Mouse (Mus musculus): Measurements from ENCODE around the gene Mfsd11. TPM values are rescaled to one million over a fixed set of nuclear protein-coding genes. Genes with fewer than 3 reads are reported as not detected.

The Mfsd11 gene
- total and polyA plus RNA-seq, 3 experiments, result 6.6 to 45.9 (median 22.0) TPM

- Histone ChIP-seq H3K36me3 (replicated peaks) (no peaks in the 10 kb centered on the region), H3K27me3 (ENCODE audit: insufficient read depth, low read length) (peaks cover 66% of the 10 kb centered on the region), H3K4me1 (ENCODE audit: insufficient read depth, low read depth, low read length) (peaks cover 43% of the 10 kb centered on the region), H3K9me3 (replicated peaks) (no peaks in the 10 kb centered on the region), H3K4me3 (ENCODE audit: low read depth, low read length) (no peak overlapping the region)
- DNase-seq (ENCODE audit: low spot score) (no peak), ATAC-seq (ENCODE audit: extremely low read depth, insufficient number of reproducible peaks, low FRiP score, poor library complexity, severe bottlenecking) (no peak)
- TF ChIP-seq TAL1 (conservative IDR thresholded peaks at IDR 0.05; ENCODE audit: low read depth, low read length), result no peak
- TF ChIP-seq GATA2 (IDR thresholded peaks at IDR 0.05; ENCODE audit: borderline replicate concordance, low read depth, low read length), result no peak
- TF ChIP-seq POLR2AphosphoS5 (IDR thresholded peaks at IDR 0.05; ENCODE audit: insufficient replicate concordance, low read depth, low read length), result no peak
- no peak for TF ChIP-seq GATA1 (IDR thresholded peaks at IDR 0.05; ENCODE audit: borderline replicate concordance, low read length)
- no peak for TF ChIP-seq CTCF (IDR thresholded peaks at IDR 0.05; ENCODE audit: low read depth, low read length)
Observed at GRCm38 (mm10) chr11:116808811-116809395, 43.3 kb upstream of the Mfsd11 start.

DNA sequence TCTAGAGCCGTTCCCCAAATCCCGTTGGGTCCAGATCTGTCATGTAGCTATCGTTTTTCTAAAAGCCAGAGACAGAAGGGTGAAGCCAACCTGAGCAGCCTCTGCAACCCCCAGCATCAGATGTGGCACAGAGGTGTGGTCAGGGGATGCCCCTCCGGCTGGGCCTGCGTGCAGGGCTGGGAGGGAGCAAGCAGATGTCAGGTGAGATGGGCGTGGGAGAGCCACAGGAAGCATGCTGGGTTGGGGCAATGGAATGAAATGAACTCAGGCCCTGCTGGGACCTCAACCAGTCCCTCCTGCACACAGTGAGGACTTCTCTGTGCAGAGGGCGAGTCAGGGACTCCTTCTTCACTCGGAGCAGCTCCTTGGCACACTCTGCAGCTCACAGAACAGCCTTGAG is 42.7 kb upstream of the Mfsd11 start:
- DNase-seq (ENCODE audit: low spot score) (no peak), ATAC-seq (ENCODE audit: extremely low read depth, insufficient number of reproducible peaks, low FRiP score, poor library complexity, severe bottlenecking) (no peak)
- TF ChIP-seq POLR2AphosphoS5 (IDR thresholded peaks at IDR 0.05; ENCODE audit: insufficient replicate concordance, low read depth, low read length), result no peak
- TF ChIP-seq GATA1 (IDR thresholded peaks at IDR 0.05; ENCODE audit: borderline replicate concordance, low read length), result no peak
- TF ChIP-seq GATA2 (IDR thresholded peaks at IDR 0.05; ENCODE audit: borderline replicate concordance, low read depth, low read length), result no peak
- TF ChIP-seq CTCF (IDR thresholded peaks at IDR 0.05; ENCODE audit: low read depth, low read length), result no peak
- TF ChIP-seq TAL1 (conservative IDR thresholded peaks at IDR 0.05; ENCODE audit: low read depth, low read length), result no peak
- Histone ChIP-seq H3K4me1 (ENCODE audit: insufficient read depth, low read depth, low read length) (peaks cover 42% of the 10 kb centered on the region), H3K4me3 (ENCODE audit: low read depth, low read length) (no peak overlapping the region), H3K27me3 (ENCODE audit: insufficient read depth, low read length) (peaks cover 66% of the 10 kb centered on the region), H3K9me3 (replicated peaks) (no peaks in the 10 kb centered on the region), H3K36me3 (replicated peaks) (no peaks in the 10 kb centered on the region)

DNA sequence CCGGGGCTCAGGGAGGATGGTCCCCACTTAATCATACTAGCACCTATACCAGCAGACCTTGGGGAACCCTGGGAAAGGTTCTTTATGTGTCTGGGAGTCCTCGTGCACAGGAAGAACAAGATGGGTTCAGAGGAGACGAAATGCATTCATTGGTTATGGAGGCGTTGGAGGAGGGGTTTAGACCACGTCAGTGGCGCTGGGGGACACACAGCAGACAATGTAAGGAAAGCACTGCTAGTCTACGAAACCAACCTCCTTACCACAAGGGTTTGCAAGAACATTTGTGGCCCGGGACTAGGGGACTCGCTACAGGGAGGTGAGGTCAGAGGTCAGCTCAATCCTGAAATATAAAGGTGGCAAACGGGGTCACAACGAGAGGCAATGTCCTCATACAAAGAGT is 41.7 kb upstream of the Mfsd11 start:
- Histone ChIP-seq H3K4me3 (ENCODE audit: low read depth, low read length) (no peak overlapping the region), H3K9me3 (replicated peaks) (no peaks in the 10 kb centered on the region), H3K36me3 (replicated peaks) (no peaks in the 10 kb centered on the region), H3K4me1 (ENCODE audit: insufficient read depth, low read depth, low read length) (peaks cover 40% of the 10 kb centered on the region), H3K27me3 (ENCODE audit: insufficient read depth, low read length) (peaks cover 65% of the 10 kb centered on the region)
- no peak for ATAC-seq (ENCODE audit: extremely low read depth, insufficient number of reproducible peaks, low FRiP score, poor library complexity, severe bottlenecking)
- no peak for DNase-seq (ENCODE audit: low spot score)
- TF ChIP-seq CTCF (IDR thresholded peaks at IDR 0.05; ENCODE audit: low read depth, low read length) (no peak), TAL1 (conservative IDR thresholded peaks at IDR 0.05; ENCODE audit: low read depth, low read length) (no peak), POLR2AphosphoS5 (IDR thresholded peaks at IDR 0.05; ENCODE audit: insufficient replicate concordance, low read depth, low read length) (no peak), GATA1 (IDR thresholded peaks at IDR 0.05; ENCODE audit: borderline replicate concordance, low read length) (no peak), GATA2 (IDR thresholded peaks at IDR 0.05; ENCODE audit: borderline replicate concordance, low read depth, low read length) (no peak)

GRCm38 (mm10) chr11:116810983-116811901 is 41.0 kb upstream of the Mfsd11 start:
- no peak overlapping the region for H3K4me3 ChIP-seq (ENCODE audit: low read depth, low read length)
- TF ChIP-seq GATA1 (IDR thresholded peaks at IDR 0.05; ENCODE audit: borderline replicate concordance, low read length) (no peak), POLR2AphosphoS5 (IDR thresholded peaks at IDR 0.05; ENCODE audit: insufficient replicate concordance, low read depth, low read length) (no peak), TAL1 (conservative IDR thresholded peaks at IDR 0.05; ENCODE audit: low read depth, low read length) (no peak), GATA2 (IDR thresholded peaks at IDR 0.05; ENCODE audit: borderline replicate concordance, low read depth, low read length) (no peak), CTCF (IDR thresholded peaks at IDR 0.05; ENCODE audit: low read depth, low read length) (no peak)

DNA sequence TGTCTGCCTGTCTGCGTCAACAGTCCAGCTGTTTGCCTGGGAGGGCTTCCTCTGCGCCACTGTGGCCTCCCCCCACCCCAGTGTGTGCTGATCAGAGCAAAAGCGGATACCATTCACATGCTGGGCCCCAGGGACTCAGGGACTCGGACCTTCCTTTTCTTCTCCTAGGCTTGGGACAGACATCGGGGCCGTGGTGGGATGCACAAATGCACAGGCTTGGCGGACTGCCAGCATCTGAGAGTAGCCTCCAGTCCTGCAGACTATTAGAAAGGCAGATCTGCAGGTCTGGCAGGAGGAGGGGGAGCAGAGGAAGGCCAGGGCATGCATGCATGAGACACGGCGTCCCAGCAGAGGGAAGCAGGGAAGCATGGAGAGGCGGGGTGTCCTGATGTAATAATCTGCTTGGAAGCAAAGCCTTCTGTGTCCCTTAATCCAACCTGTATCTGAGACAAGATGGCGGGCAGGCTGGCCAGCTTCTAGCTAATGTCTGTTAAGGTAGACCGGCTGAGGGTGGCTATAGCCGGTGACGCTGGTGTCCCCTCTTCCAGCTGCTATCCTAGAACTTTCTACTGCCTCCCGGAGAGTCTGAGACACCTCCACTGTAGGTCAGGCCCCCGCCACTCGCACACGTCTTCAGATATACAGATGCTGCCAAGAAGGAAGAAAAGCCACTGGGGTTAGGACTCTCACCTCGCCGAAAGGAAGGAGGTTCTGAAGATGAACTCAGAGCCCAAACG is 39.3 kb upstream of the Mfsd11 start:
- Histone ChIP-seq H3K9me3 (replicated peaks) (no peaks in the 10 kb centered on the region), H3K27me3 (ENCODE audit: insufficient read depth, low read length) (peaks cover 77% of the 10 kb centered on the region), H3K4me3 (ENCODE audit: low read depth, low read length) (no peak overlapping the region), H3K4me1 (ENCODE audit: insufficient read depth, low read depth, low read length) (peaks cover 27% of the 10 kb centered on the region), H3K36me3 (replicated peaks) (no peaks in the 10 kb centered on the region)
- no peak for TF ChIP-seq GATA1 (IDR thresholded peaks at IDR 0.05; ENCODE audit: borderline replicate concordance, low read length)
- no peak for TF ChIP-seq TAL1 (conservative IDR thresholded peaks at IDR 0.05; ENCODE audit: low read depth, low read length)
- no peak for TF ChIP-seq POLR2AphosphoS5 (IDR thresholded peaks at IDR 0.05; ENCODE audit: insufficient replicate concordance, low read depth, low read length)
- no peak for TF ChIP-seq GATA2 (IDR thresholded peaks at IDR 0.05; ENCODE audit: borderline replicate concordance, low read depth, low read length)
- TF ChIP-seq CTCF (IDR thresholded peaks at IDR 0.05; ENCODE audit: low read depth, low read length), result no peak
- ATAC-seq (ENCODE audit: extremely low read depth, insufficient number of reproducible peaks, low FRiP score, poor library complexity, severe bottlenecking) (no peak), DNase-seq (ENCODE audit: low spot score) (no peak)

More at GRCm38 (mm10) chr11:116810983-116811901, 41.0 kb upstream of the Mfsd11 start:
- Histone ChIP-seq H3K4me1 (ENCODE audit: insufficient read depth, low read depth, low read length) (peaks cover 40% of the 10 kb centered on the region), H3K9me3 (replicated peaks) (no peaks in the 10 kb centered on the region), H3K36me3 (replicated peaks) (no peaks in the 10 kb centered on the region), H3K27me3 (ENCODE audit: insufficient read depth, low read length) (peaks cover 68% of the 10 kb centered on the region)
- ATAC-seq (ENCODE audit: extremely low read depth, insufficient number of reproducible peaks, low FRiP score, poor library complexity, severe bottlenecking) (no peak), DNase-seq (ENCODE audit: low spot score) (no peak)
